Comparison of ENCODE assay signal across 12 mouse cellular contexts in genomic region chr12:20230893-20231235, GRCm38 (mm10).
DNase-seq lines count a peak whose midpoint lies in the region; ATAC-seq lines count a peak whose summit lies in the region.
"Had no signal": no experiment of that assay in that cellular context is flagged by ENCODE, and none has a peak within 500 bp of the region (broad histone marks: within the 10 kb centered on the region; RNA-seq: fewer than 3 reads in every experiment).

No protein-coding gene starts in this region.

- H3K27me3 ChIP-seq in hindbrain, embryonic 11.5 days (ENCODE audit: control insufficient read depth, insufficient read depth, low read length): peaks cover 10% of the 10 kb centered on the region; the same call in 1 of the 2 replicates
- H3K27me3 ChIP-seq in hindbrain, embryonic 12.5 days: peaks cover 23% of the 10 kb centered on the region
- no peaks in the 10 kb centered on the region for H3K27me3 ChIP-seq in splenic B cell, adult 2 months (ENCODE audit: control insufficient read depth, insufficient read depth, low read length, poor library complexity, severe bottlenecking)

- 69% methylated on average over 8 of the region's 8 CpGs for WGBS in hindbrain, embryonic 11.5 days
- 69% methylated on average over 8 of the region's 8 CpGs for WGBS in hindbrain, embryonic 12.5 days

- ATAC-seq in hindbrain, embryonic 11.5 days (ENCODE audit: low FRiP score): no peak
- ATAC-seq in hindbrain, embryonic 12.5 days (ENCODE audit: low FRiP score): no peak

- H3K4me1 ChIP-seq in hindbrain, embryonic 11.5 days (replicated peaks; ENCODE audit: control insufficient read depth, insufficient read depth, low read length): no peaks in the 10 kb centered on the region
- no peaks in the 10 kb centered on the region for H3K4me1 ChIP-seq in hindbrain, embryonic 12.5 days
- H3K4me1 ChIP-seq: liver, embryonic 13.5 days; midbrain, embryonic 12.5 days had no signal

- no peak overlapping the region for H3K4me3 ChIP-seq in hindbrain, embryonic 11.5 days (ENCODE audit: low read depth, low read length)
- no peak overlapping the region for H3K4me3 ChIP-seq in hindbrain, embryonic 12.5 days
- H3K4me3 ChIP-seq: liver, embryonic 13.5 days; midbrain, embryonic 12.5 days had no signal

- H3K9me3 ChIP-seq in hindbrain, embryonic 11.5 days (ENCODE audit: control insufficient read depth, low read length): peaks cover 66% of the 10 kb centered on the region
- peaks cover 77% of the 10 kb centered on the region for H3K9me3 ChIP-seq in hindbrain, embryonic 12.5 days (replicated peaks)

- DNase-seq in hindbrain, embryonic 11.5 days (ENCODE audit: low spot score): peak; percentile 35
- DNase-seq in thymus, postnatal 0 days (ENCODE audit: low spot score): peak; percentile 3
- no peak for DNase-seq in thymus, postnatal 25 days
- peak; percentile 2 for DNase-seq in embryo, embryonic 11 days
- DNase-seq in splenic B cell, adult 2 months (ENCODE audit: low read depth, low spot score): peak; percentile 16
- DNase-seq in layer of hippocampus, adult 8-10 months (ENCODE audit: low spot score in 2 of 2): no peak
- no peak for DNase-seq in layer of hippocampus, postnatal 36 days
- DNase-seq: cerebellum, adult 9-10 months; liver, embryonic 13.5 days had no signal

- no peak overlapping the region for H3K9ac ChIP-seq in hindbrain, embryonic 11.5 days (ENCODE audit: low read depth, low read length)
- H3K9ac ChIP-seq in hindbrain, embryonic 12.5 days: no peak overlapping the region
- H3K9ac ChIP-seq: liver, embryonic 13.5 days; midbrain, embryonic 12.5 days had no signal

- H3K27ac ChIP-seq in hindbrain, embryonic 11.5 days (ENCODE audit: low read depth, low read length): no peak overlapping the region
- H3K27ac ChIP-seq in hindbrain, embryonic 12.5 days: no peak overlapping the region
- H3K27ac ChIP-seq: liver, embryonic 13.5 days; midbrain, embryonic 12.5 days; stomach, postnatal 0 days had no signal

- H3K36me3 ChIP-seq in hindbrain, embryonic 11.5 days (ENCODE audit: control insufficient read depth, insufficient read depth, low read length): peaks cover 7% of the 10 kb centered on the region; the same call in 1 of the 2 replicates
- H3K36me3 ChIP-seq in hindbrain, embryonic 12.5 days: peaks cover 16% of the 10 kb centered on the region; the same call in 1 of the 2 replicates
- H3K36me3 ChIP-seq in splenic B cell, adult 2 months (ENCODE audit: control insufficient read depth, insufficient read depth, low read length, poor library complexity, severe bottlenecking): no peaks in the 10 kb centered on the region

- no peak overlapping the region for H3K4me2 ChIP-seq in hindbrain, embryonic 11.5 days (replicated peaks; ENCODE audit: low read depth, low read length)
- no peak overlapping the region for H3K4me2 ChIP-seq in hindbrain, embryonic 12.5 days (replicated peaks)
- H3K4me2 ChIP-seq: liver, embryonic 13.5 days; midbrain, embryonic 12.5 days had no signal

Comparison
In these comparisons a context has a peak if more than half of its experiments do, and no peak if none do; other contexts are left out.
1. DNase-seq: peak in hindbrain, embryonic 11.5 days (single experiment), thymus, postnatal 0 days (single experiment), embryo, embryonic 11 days (single experiment) and splenic B cell, adult 2 months (single experiment); none in thymus, postnatal 25 days (single experiment), layer of hippocampus, adult 8-10 months (0 of 2) and layer of hippocampus, postnatal 36 days (0 of 2).